Mouse (Mus musculus): ENCODE data around the gene Sfmbt1. TPM values are rescaled to one million over a fixed set of nuclear protein-coding genes. Genes with fewer than 3 reads are reported as not detected.
A peak's percentile ranks its signal among the peaks of the same experiment; 100 is the strongest.

Gene Sfmbt1
- polyA plus RNA-seq, 1 experiment from 2014 or later: 11.5 TPM

- 70% methylated on average over 4 of the region's 4 CpGs for WGBS
- Histone ChIP-seq H3K27me3 (replicated peaks) (no peaks in the 10 kb centered on the region), H3K4me1 (replicated peaks) (0 out of 2 replicates have a peak, but pooled peaks cover 6% of the 10 kb centered on the region), H3K27ac (ENCODE audit: poor library complexity, severe bottlenecking) (no peak overlapping the region), H3K9me3 (replicated peaks) (no peaks in the 10 kb centered on the region), H3K4me3 (no peak overlapping the region), H3K36me3 (no peaks in the 10 kb centered on the region), H3K9ac (no peak overlapping the region), H3K4me2 (no peak overlapping the region)
- ATAC-seq (ENCODE audit: insufficient number of reproducible peaks, low FRiP score): no peak
Observed at GRCm38 (mm10) chr14:30857990-30858389, 143.3 kb downstream of the Sfmbt1 start.

- no peak overlapping the region for H3K27ac ChIP-seq (ENCODE audit: poor library complexity, severe bottlenecking)
Observed at GRCm38 (mm10) chr14:30861421-30862125, 146.9 kb downstream of the Sfmbt1 start.

GRCm38 (mm10) chr14:30862368-30862767 lies 147.7 kb downstream of the Sfmbt1 start:
- no peak overlapping the region for H3K27ac ChIP-seq (ENCODE audit: poor library complexity, severe bottlenecking)
- WGBS: 83% methylated on average over 9 of the region's 9 CpGs
- no peak overlapping the region for H3K4me3 ChIP-seq
- H3K9me3 ChIP-seq (replicated peaks): no peaks in the 10 kb centered on the region
- H3K9ac ChIP-seq: no peak overlapping the region
- H3K4me1 ChIP-seq (replicated peaks): no peaks in the 10 kb centered on the region
- H3K4me2 ChIP-seq: no peak overlapping the region
- ATAC-seq (ENCODE audit: insufficient number of reproducible peaks, low FRiP score): no peak
- peaks cover 5% of the 10 kb centered on the region; the same call in 1 of the 2 replicates for H3K36me3 ChIP-seq
- H3K27me3 ChIP-seq (replicated peaks): no peaks in the 10 kb centered on the region

More at GRCm38 (mm10) chr14:30861421-30862125, 146.9 kb downstream of the Sfmbt1 start:
- no peak for ATAC-seq (ENCODE audit: insufficient number of reproducible peaks, low FRiP score)
- Histone ChIP-seq H3K27me3 (replicated peaks) (no peaks in the 10 kb centered on the region), H3K36me3 (peaks cover 4% of the 10 kb centered on the region; the same call in 1 of the 2 replicates), H3K4me2 (no peak overlapping the region), H3K9me3 (replicated peaks) (no peaks in the 10 kb centered on the region), H3K4me1 (replicated peaks) (0 out of 2 replicates have a peak, but pooled peaks cover 5% of the 10 kb centered on the region), H3K9ac (no peak overlapping the region), H3K4me3 (no peak overlapping the region)
- 55% methylated on average over 16 of the region's 16 CpGs for WGBS

GRCm38 (mm10) chr14:30865311-30865710 lies 150.7 kb downstream of the Sfmbt1 start:
- peaks cover 12% of the 10 kb centered on the region for H3K4me1 ChIP-seq (replicated peaks)
- no peak overlapping the region for H3K27ac ChIP-seq (ENCODE audit: poor library complexity, severe bottlenecking)
- H3K9me3 ChIP-seq (replicated peaks): no peaks in the 10 kb centered on the region
- 63% methylated on average over 3 of the region's 3 CpGs for WGBS
- no peak overlapping the region for H3K9ac ChIP-seq
- H3K4me2 ChIP-seq: no peak overlapping the region
- H3K4me3 ChIP-seq: no peak overlapping the region
- ATAC-seq (ENCODE audit: insufficient number of reproducible peaks, low FRiP score): no peak
- no peaks in the 10 kb centered on the region for H3K27me3 ChIP-seq (replicated peaks)
- H3K36me3 ChIP-seq: peaks cover 5% of the 10 kb centered on the region; the same call in 1 of the 2 replicates

GRCm38 (mm10) chr14:30867042-30867441 lies 152.4 kb downstream of the Sfmbt1 start:
- WGBS: 24% methylated on average over 5 of the region's 5 CpGs
- no peak overlapping the region for H3K9ac ChIP-seq
- no peaks in the 10 kb centered on the region for H3K27me3 ChIP-seq (replicated peaks)
- H3K4me3 ChIP-seq: no peak overlapping the region
- no peaks in the 10 kb centered on the region for H3K9me3 ChIP-seq (replicated peaks)
- no peak overlapping the region for H3K27ac ChIP-seq (ENCODE audit: poor library complexity, severe bottlenecking)
- H3K4me2 ChIP-seq: no peak overlapping the region
- H3K4me1 ChIP-seq (replicated peaks): peaks cover 26% of the 10 kb centered on the region
- H3K36me3 ChIP-seq: peaks cover 5% of the 10 kb centered on the region; the same call in 1 of the 2 replicates
- ATAC-seq (ENCODE audit: insufficient number of reproducible peaks, low FRiP score): no peak

- no peaks in the 10 kb centered on the region for H3K27me3 ChIP-seq (replicated peaks)
- no peak overlapping the region for H3K4me3 ChIP-seq
- no peak overlapping the region for H3K4me2 ChIP-seq
- 72% methylated on average over 10 of the region's 10 CpGs for WGBS
- H3K9me3 ChIP-seq (replicated peaks): no peaks in the 10 kb centered on the region
- no peak for ATAC-seq (ENCODE audit: insufficient number of reproducible peaks, low FRiP score)
- no peak overlapping the region for H3K9ac ChIP-seq
- peaks cover 15% of the 10 kb centered on the region; the same call in 1 of the 2 replicates for H3K36me3 ChIP-seq
- peaks cover 29% of the 10 kb centered on the region for H3K4me1 ChIP-seq (replicated peaks)
- H3K27ac ChIP-seq (ENCODE audit: poor library complexity, severe bottlenecking): 0 out of 2 replicates have a peak overlapping the region, but pooled peaks have one; percentile 84
Observed at GRCm38 (mm10) chr14:30868826-30869225, 154.2 kb downstream of the Sfmbt1 start.

GRCm38 (mm10) chr14:30869391-30869801 lies 154.7 kb downstream of the Sfmbt1 start:
- no peaks in the 10 kb centered on the region for H3K27me3 ChIP-seq (replicated peaks)
- ATAC-seq (ENCODE audit: insufficient number of reproducible peaks, low FRiP score): no peak
- peak overlapping the region; percentile 37; the same call in 1 of the 2 replicates for H3K9ac ChIP-seq
- H3K4me3 ChIP-seq: no peak overlapping the region
- peaks cover 34% of the 10 kb centered on the region for H3K4me1 ChIP-seq (replicated peaks)
- H3K4me2 ChIP-seq: no peak overlapping the region
- peaks cover 16% of the 10 kb centered on the region for H3K36me3 ChIP-seq
- 78% methylated on average over 8 of the region's 8 CpGs for WGBS
- peak overlapping the region; percentile 84 for H3K27ac ChIP-seq (ENCODE audit: poor library complexity, severe bottlenecking)
- no peaks in the 10 kb centered on the region for H3K9me3 ChIP-seq (replicated peaks)

- Histone ChIP-seq H3K4me3 (no peak overlapping the region), H3K4me2 (peak overlapping the region; percentile 16; the same call in 1 of the 2 replicates), H3K9ac (0 out of 2 replicates have a peak overlapping the region, but pooled peaks have one; percentile 37), H3K27ac (ENCODE audit: poor library complexity, severe bottlenecking) (peak overlapping the region; percentile 84), H3K27me3 (replicated peaks) (no peaks in the 10 kb centered on the region), H3K4me1 (replicated peaks) (peaks cover 41% of the 10 kb centered on the region), H3K36me3 (peaks cover 21% of the 10 kb centered on the region), H3K9me3 (replicated peaks) (no peaks in the 10 kb centered on the region)
- WGBS: 55% methylated on average over 25 of the region's 25 CpGs
- ATAC-seq (ENCODE audit: insufficient number of reproducible peaks, low FRiP score): peak; percentile 52
Observed at GRCm38 (mm10) chr14:30870206-30871147, 155.8 kb downstream of the Sfmbt1 start.

Other genes with a start within 250 kb of the Sfmbt1 start
- 21.8 and 25.5 TPM in 2 replicates for gene Dcp1a, start 235.3 kb upstream of the Sfmbt1 start, polyA plus RNA-seq (2016; fragmentation: Nextera tagmentation; extraction: Ambion mirVana)
- 10.0 and 10.3 TPM in 2 replicates for gene Cacna1d, start 223.4 kb upstream of the Sfmbt1 start, polyA plus RNA-seq (2016; fragmentation: Nextera tagmentation; extraction: Ambion mirVana)
- 85.7 and 90.4 TPM in 2 replicates for gene Tkt, start 166.5 kb upstream of the Sfmbt1 start, polyA plus RNA-seq (2016; fragmentation: Nextera tagmentation; extraction: Ambion mirVana)
- gene Prkcd, start 88.6 kb upstream of the Sfmbt1 start, polyA plus RNA-seq (2016; fragmentation: Nextera tagmentation; extraction: Ambion mirVana): 38.8 and 40.7 TPM in 2 replicates
- 12.1 and 12.3 TPM in 2 replicates for gene Rft1, start 60.5 kb upstream of the Sfmbt1 start, polyA plus RNA-seq (2016; fragmentation: Nextera tagmentation; extraction: Ambion mirVana)
- 19.1 and 21.1 TPM in 2 replicates for gene Tmem110, start 110.7 kb downstream of the Sfmbt1 start, polyA plus RNA-seq (2016; fragmentation: Nextera tagmentation; extraction: Ambion mirVana)
- 2.3 and 2.6 TPM in 2 replicates for gene Mustn1, start 164.4 kb downstream of the Sfmbt1 start, polyA plus RNA-seq (2016; fragmentation: Nextera tagmentation; extraction: Ambion mirVana)
- 0.17 TPM in 1 of 2 replicates, not detected in the other for gene Itih4, start 171.6 kb downstream of the Sfmbt1 start, polyA plus RNA-seq (2016; fragmentation: Nextera tagmentation; extraction: Ambion mirVana)
- 1.4 and 2.2 TPM in 2 replicates for gene Itih3, start 208.9 kb downstream of the Sfmbt1 start, polyA plus RNA-seq (2016; fragmentation: Nextera tagmentation; extraction: Ambion mirVana)
- 0.10 TPM in 1 of 2 replicates, not detected in the other for gene Itih1, start 228.4 kb downstream of the Sfmbt1 start, polyA plus RNA-seq (2016; fragmentation: Nextera tagmentation; extraction: Ambion mirVana)
- gene Nek4, start 236.5 kb downstream of the Sfmbt1 start, polyA plus RNA-seq (2016; fragmentation: Nextera tagmentation; extraction: Ambion mirVana): 5.1 and 7.4 TPM in 2 replicates